Mouse (Mus musculus) testis, adult 2 months (tissue): ENCODE measurements at regions not wholly inside any gene's neighbourhood (a gene's known extent, or its start where the extent isn't known, plus 50 kb on each side); places are given as distances from the start of the nearest gene placed in this dataset.

ENCODE experiments used
- H3K27ac ChIP-seq: fragments of 200-500 bp; 2 replicates; pipeline ENCODE4 v1.5.1; 2012; ENCODE audit warnings: low read depth, low read length; ENCODE audit not compliant: control insufficient read depth, insufficient read depth
- H3K27me3 ChIP-seq: fragments of 200-500 bp; 2 replicates; pipeline ENCODE4 v1.6.1; 2012; ENCODE audit warnings: mild to moderate bottlenecking, low read length, moderate library complexity; ENCODE audit not compliant: control insufficient read depth, insufficient read depth
- H3K36me3 ChIP-seq: fragments of 200-500 bp; 2 replicates; pipeline ENCODE4 v1.6.1; 2012; ENCODE audit warnings: mild to moderate bottlenecking, low read length; ENCODE audit not compliant: control insufficient read depth, insufficient read depth
- H3K4me1 ChIP-seq: fragments of 200-500 bp; 2 replicates; pipeline ENCODE4 v1.6.1; 2012; ENCODE audit warnings: low read length; ENCODE audit not compliant: control insufficient read depth, insufficient read depth
- H3K4me3 ChIP-seq: fragments of 200-500 bp; 2 replicates; pipeline ENCODE4 v1.5.1; 2012; ENCODE audit warnings: low read depth, mild to moderate bottlenecking, low read length, moderate library complexity, mixed read lengths; ENCODE audit not compliant: control insufficient read depth
- CTCF ChIP-seq: fragments of 200-500 bp; IDR thresholded peaks from 2 replicates; pipeline ENCODE4 v1.5.1; 2012; ENCODE audit warnings: low read depth, mild to moderate bottlenecking, inconsistent platforms, low read length, moderate library complexity; ENCODE audit not compliant: control insufficient read depth, insufficient read depth, insufficient replicate concordance
- POLR2A ChIP-seq: fragments of 200-500 bp; IDR thresholded peaks from 2 replicates; pipeline ENCODE4 v1.6.1; 2012; ENCODE audit warnings: low read depth, mild to moderate bottlenecking, inconsistent platforms, low read length, moderate library complexity; ENCODE audit not compliant: control insufficient read depth

- H3K4me1 ChIP-seq: no peaks in the 10 kb centered on the region
- TF ChIP-seq CTCF: no peak
- TF ChIP-seq POLR2A: no peak
- H3K27me3 ChIP-seq: no peaks in the 10 kb centered on the region
- H3K36me3 ChIP-seq: no peaks in the 10 kb centered on the region
- H3K4me3 ChIP-seq: no peak overlapping the region
- H3K27ac ChIP-seq: no peak overlapping the region
Measured at GRCm38 (mm10) chr11:31771491-31772439, 100.1 kb upstream of the Bod1 start.

- Histone ChIP-seq H3K4me1 (no peaks in the 10 kb centered on the region), H3K27me3 (no peaks in the 10 kb centered on the region), H3K27ac (no peak overlapping the region), H3K36me3 (no peaks in the 10 kb centered on the region), H3K4me3 (no peak overlapping the region)
- TF ChIP-seq CTCF: no peak
Measured at GRCm38 (mm10) chr11:31777531-31777930, 94.5 kb upstream of the Cpeb4 start.

- H3K27ac ChIP-seq: no peak overlapping the region
- no peaks in the 10 kb centered on the region for H3K4me1 ChIP-seq
- TF ChIP-seq CTCF: no peak
- no peak for TF ChIP-seq POLR2A
- no peaks in the 10 kb centered on the region for H3K27me3 ChIP-seq
- no peaks in the 10 kb centered on the region for H3K36me3 ChIP-seq
- no peak overlapping the region for H3K4me3 ChIP-seq
Measured at GRCm38 (mm10) chr11:31778766-31779165, 93.2 kb upstream of the Cpeb4 start.

GRCm38 (mm10) chr11:31779267-31779666 is 92.7 kb upstream of the Cpeb4 start:
- Histone ChIP-seq H3K27ac (no peak overlapping the region), H3K36me3 (no peaks in the 10 kb centered on the region), H3K27me3 (no peaks in the 10 kb centered on the region), H3K4me3 (no peak overlapping the region), H3K4me1 (no peaks in the 10 kb centered on the region)
- TF ChIP-seq CTCF: no peak
- TF ChIP-seq POLR2A: no peak

- no peaks in the 10 kb centered on the region for H3K36me3 ChIP-seq
- no peak for TF ChIP-seq CTCF
- TF ChIP-seq POLR2A: no peak
- no peak overlapping the region for H3K4me3 ChIP-seq
Measured at GRCm38 (mm10) chr11:31780969-31781368, 91.0 kb upstream of the Cpeb4 start.

GRCm38 (mm10) chr11:31781605-31782004 is 90.4 kb upstream of the Cpeb4 start:
- no peak overlapping the region for H3K4me3 ChIP-seq
- no peak for TF ChIP-seq POLR2A
- no peak for TF ChIP-seq CTCF
- no peaks in the 10 kb centered on the region for H3K27me3 ChIP-seq
- H3K4me1 ChIP-seq: no peaks in the 10 kb centered on the region
- H3K27ac ChIP-seq: no peak overlapping the region
- no peaks in the 10 kb centered on the region for H3K36me3 ChIP-seq

More at GRCm38 (mm10) chr11:31780969-31781368, 91.0 kb upstream of the Cpeb4 start:
- Histone ChIP-seq H3K4me1 (no peaks in the 10 kb centered on the region), H3K27me3 (no peaks in the 10 kb centered on the region), H3K27ac (no peak overlapping the region)

GRCm38 (mm10) chr11:31783506-31784063 is 88.4 kb upstream of the Cpeb4 start:
- Histone ChIP-seq H3K36me3 (no peaks in the 10 kb centered on the region), H3K4me3 (no peak overlapping the region), H3K27me3 (no peaks in the 10 kb centered on the region), H3K4me1 (no peaks in the 10 kb centered on the region), H3K27ac (no peak overlapping the region)
- TF ChIP-seq CTCF (no peak), POLR2A (no peak)
